Mouse (Mus musculus) forebrain, embryonic 10.5 days (tissue): ENCODE results near the gene Rps19. TPM values are rescaled to one million over a fixed set of nuclear protein-coding genes. Genes with fewer than 3 reads are reported as not detected.
A peak's percentile ranks its signal among the peaks of the same experiment; 100 is the strongest.
"Not testable (repeated sequence)": the region's sequence is repeated elsewhere in the genome, so short reads cannot be mapped to it uniquely, and the experiment has no call there.

ENCODE experiments used
- DNase-seq: peaks from one replicate; pipeline ENCODE4 v3.0.0-alpha.2; 2017; ENCODE audit warnings: low spot score; ENCODE audit errors: extremely low spot score
- H3K27ac ChIP-seq: fragments of 300-500 bp; sonication (generic); 2 replicates; pipeline ENCODE4 v1.5.1; 2016; ENCODE audit warnings: mild to moderate bottlenecking
- H3K27me3 ChIP-seq: fragments of 300-500 bp; sonication (generic); 2 replicates; pipeline ENCODE4 v1.6.1; 2016; ENCODE audit warnings: mild to moderate bottlenecking; ENCODE audit not compliant: poor library complexity, severe bottlenecking
- H3K36me3 ChIP-seq: fragments of 300-500 bp; sonication (generic); replicated peaks from 2 replicates; pipeline ENCODE4 v1.6.1; 2016; ENCODE audit warnings: mild to moderate bottlenecking, moderate library complexity
- H3K4me1 ChIP-seq: fragments of 300-500 bp; sonication (generic); 2 replicates; pipeline ENCODE4 v1.6.1; 2016
- H3K4me3 ChIP-seq: fragments of 300-500 bp; sonication (generic); 2 replicates; pipeline ENCODE4 v1.5.1; 2016; ENCODE audit warnings: mild to moderate bottlenecking, moderate library complexity
- H3K9me3 ChIP-seq: fragments of 300-500 bp; sonication (generic); 2 replicates; pipeline ENCODE4 v1.6.1; 2016; ENCODE audit warnings: mild to moderate bottlenecking, moderate library complexity
- WGBS: fragments of 180-500 bp; shearing (Covaris S2); methylation state at CpG from one replicate; pipeline ENCODE4 v1.1.7; 2016; 5-methylcytosine and 5-hydroxymethylcytosine counted together
- polyA plus RNA-seq: library from polyadenylated mRNA; unstranded; fragments of >200 nt; fragmentation: Nextera tagmentation; extraction: Ambion mirVana; gene quantifications from 2 replicates; pipeline ENCODE4 v1.2.1, GENCODE M21; 2016

The Rps19 gene
- 2,087 and 2,135 TPM in 2 replicates for polyA plus RNA-seq

- peak within 1 kb of the TSS; percentile 99 for H3K4me3 ChIP-seq
- WGBS, result under 1% methylated on average over 57 of the region's 57 CpGs
- H3K27me3 ChIP-seq, result no peaks in the 10 kb centered on the region
- peak; percentile 97 for DNase-seq
- peaks cover 47% of the 10 kb centered on the region for H3K4me1 ChIP-seq
- H3K27ac ChIP-seq, result peak within 1 kb of the TSS; percentile 100
- peaks cover 40% of the 10 kb centered on the region for H3K36me3 ChIP-seq
- H3K9me3 ChIP-seq, result no peaks in the 10 kb centered on the region
These were observed at the start of gene Rps19 for GRCm38 (mm10) chr7:24883896-24884692. Gene Rps19, plus strand, starts transcription at chr7:24884371.

- H3K4me3 ChIP-seq, H3K9me3 ChIP-seq, H3K27me3 ChIP-seq, DNase-seq, H3K27ac ChIP-seq, H3K36me3 ChIP-seq: not testable (repeated sequence)
- peaks cover 18% of the 10 kb centered on the region for H3K4me1 ChIP-seq
- WGBS, result 70% methylated on average over 13 of the region's 13 CpGs
These were observed 45.3 kb upstream of the Rps19 start for GRCm38 (mm10) chr7:24838732-24839409.

- H3K36me3 ChIP-seq, result no peaks in the 10 kb centered on the region
- H3K27me3 ChIP-seq, result no peaks in the 10 kb centered on the region
- H3K27ac ChIP-seq, result no peak overlapping the region
- WGBS, result 83% methylated on average over 8 of the region's 8 CpGs
- H3K9me3 ChIP-seq, result no peaks in the 10 kb centered on the region
- no peak for DNase-seq
- H3K4me3 ChIP-seq, result no peak overlapping the region
- H3K4me1 ChIP-seq, result peaks cover 18% of the 10 kb centered on the region
These were observed 44.8 kb upstream of the Rps19 start for GRCm38 (mm10) chr7:24839410-24839808.

GRCm38 (mm10) chr7:24840331-24840730 is 43.8 kb upstream of the Rps19 start:
- no peak overlapping the region for H3K27ac ChIP-seq
- H3K4me3 ChIP-seq, result no peak overlapping the region
- no peaks in the 10 kb centered on the region for H3K27me3 ChIP-seq
- H3K9me3 ChIP-seq, result no peaks in the 10 kb centered on the region
- DNase-seq, result no peak
- no peaks in the 10 kb centered on the region for H3K36me3 ChIP-seq
- WGBS, result 62% methylated on average over 3 of the region's 3 CpGs
- peaks cover 18% of the 10 kb centered on the region for H3K4me1 ChIP-seq

- Histone ChIP-seq H3K4me1 (peaks cover 21% of the 10 kb centered on the region), H3K36me3 (no peaks in the 10 kb centered on the region), H3K4me3 (no peak overlapping the region), H3K27ac (no peak overlapping the region), H3K9me3 (no peaks in the 10 kb centered on the region), H3K27me3 (no peaks in the 10 kb centered on the region)
- 75% methylated on average over 4 of the region's 4 CpGs for WGBS
- DNase-seq, result no peak
These were observed 43.2 kb upstream of the Rps19 start for GRCm38 (mm10) chr7:24841009-24841408.

GRCm38 (mm10) chr7:24844144-24844543 is 40.0 kb upstream of the Rps19 start:
- Histone ChIP-seq H3K36me3 (no peaks in the 10 kb centered on the region), H3K27ac (no peak overlapping the region), H3K4me1 (peaks cover 21% of the 10 kb centered on the region), H3K27me3 (no peaks in the 10 kb centered on the region), H3K4me3 (no peak overlapping the region), H3K9me3 (no peaks in the 10 kb centered on the region)
- WGBS, result 41% methylated on average over 5 of the region's 5 CpGs
- no peak for DNase-seq

GRCm38 (mm10) chr7:24845181-24845580 is 39.0 kb upstream of the Rps19 start:
- Histone ChIP-seq H3K27me3 (no peaks in the 10 kb centered on the region), H3K27ac (no peak overlapping the region), H3K9me3 (no peaks in the 10 kb centered on the region), H3K4me3 (no peak overlapping the region), H3K36me3 (no peaks in the 10 kb centered on the region), H3K4me1 (peaks cover 19% of the 10 kb centered on the region)
- no peak for DNase-seq
- WGBS, result 88% methylated on average over 9 of the region's 9 CpGs

- Histone ChIP-seq H3K4me1 (peaks cover 17% of the 10 kb centered on the region), H3K36me3 (no peaks in the 10 kb centered on the region), H3K27me3 (no peaks in the 10 kb centered on the region), H3K4me3 (no peak overlapping the region), H3K27ac (0 out of 2 replicates have a peak overlapping the region, but pooled peaks have one; percentile 4), H3K9me3 (no peaks in the 10 kb centered on the region)
- DNase-seq, result peak; percentile 52
- 4% methylated on average over 6 of the region's 6 CpGs for WGBS
These were observed 38.5 kb upstream of the Rps19 start for GRCm38 (mm10) chr7:24845713-24846112.

GRCm38 (mm10) chr7:24846576-24846975 is 37.6 kb upstream of the Rps19 start:
- H3K9me3 ChIP-seq, DNase-seq, H3K4me3 ChIP-seq, H3K36me3 ChIP-seq, H3K27me3 ChIP-seq: not testable (repeated sequence)
- peak overlapping the region; percentile 4; the same call in 1 of the 2 replicates for H3K27ac ChIP-seq
- 46% methylated on average over 2 of the region's 2 CpGs for WGBS
- peaks cover 19% of the 10 kb centered on the region for H3K4me1 ChIP-seq

GRCm38 (mm10) chr7:24850162-24850561 is 34.0 kb upstream of the Rps19 start:
- 34% methylated on average over 5 of the region's 5 CpGs for WGBS
- H3K27me3 ChIP-seq, result no peaks in the 10 kb centered on the region
- H3K4me3 ChIP-seq, result no peak overlapping the region
- no peaks in the 10 kb centered on the region for H3K36me3 ChIP-seq
- H3K4me1 ChIP-seq, result peaks cover 30% of the 10 kb centered on the region
- H3K9me3 ChIP-seq, result no peaks in the 10 kb centered on the region
- no peak for DNase-seq
- no peak overlapping the region for H3K27ac ChIP-seq

- DNase-seq, result no peak
- Histone ChIP-seq H3K4me1 (peaks cover 28% of the 10 kb centered on the region), H3K36me3 (no peaks in the 10 kb centered on the region), H3K4me3 (no peak overlapping the region), H3K27me3 (no peaks in the 10 kb centered on the region), H3K9me3 (no peaks in the 10 kb centered on the region), H3K27ac (0 out of 2 replicates have a peak overlapping the region, but pooled peaks have one; percentile 52)
- 42% methylated on average over 6 of the region's 6 CpGs for WGBS
These were observed 33.3 kb upstream of the Rps19 start for GRCm38 (mm10) chr7:24850899-24851303.

- Histone ChIP-seq H3K27me3 (no peaks in the 10 kb centered on the region), H3K9me3 (no peaks in the 10 kb centered on the region), H3K4me3 (0 out of 2 replicates have a peak overlapping the region, but pooled peaks have one; percentile 12), H3K27ac (peak overlapping the region; percentile 52), H3K4me1 (peaks cover 24% of the 10 kb centered on the region), H3K36me3 (no peaks in the 10 kb centered on the region)
- 92% methylated on average over 5 of the region's 5 CpGs for WGBS
- DNase-seq, result no peak
These were observed 32.4 kb upstream of the Rps19 start for GRCm38 (mm10) chr7:24851596-24852325.
